Mouse (Mus musculus): ENCODE data around the gene Gcgr.

DNA sequence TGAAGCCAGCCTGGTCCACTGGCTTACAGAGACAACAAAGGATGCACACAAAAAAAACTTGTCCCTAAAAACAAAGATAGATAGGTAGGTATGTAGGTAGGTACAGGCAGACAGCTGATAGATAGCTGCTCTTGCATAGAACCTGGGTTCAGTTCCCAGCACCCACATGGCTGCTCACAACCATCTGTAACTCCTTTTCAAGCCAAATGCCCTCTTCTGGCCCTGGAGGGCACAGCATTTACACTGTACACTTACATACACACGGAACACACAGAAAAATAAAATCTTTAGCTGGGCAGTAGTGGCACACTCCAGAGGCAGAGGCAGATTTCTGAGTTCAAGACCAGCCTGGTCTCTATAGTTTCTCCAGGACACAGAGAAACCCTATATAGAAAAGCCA lies 53.4 kb downstream of the Gcgr start:
- TF ChIP-seq GATA1 (IDR thresholded peaks at IDR 0.05; ENCODE audit: low read length): no peak
- TF ChIP-seq TAL1 (IDR thresholded peaks at IDR 0.05; ENCODE audit: low read length): no peak

Measured in erythroblast, embryonic 14.5 days (primary cell).